8 mouse cellular contexts compared by ENCODE assay signal in the genomic region with DNA sequence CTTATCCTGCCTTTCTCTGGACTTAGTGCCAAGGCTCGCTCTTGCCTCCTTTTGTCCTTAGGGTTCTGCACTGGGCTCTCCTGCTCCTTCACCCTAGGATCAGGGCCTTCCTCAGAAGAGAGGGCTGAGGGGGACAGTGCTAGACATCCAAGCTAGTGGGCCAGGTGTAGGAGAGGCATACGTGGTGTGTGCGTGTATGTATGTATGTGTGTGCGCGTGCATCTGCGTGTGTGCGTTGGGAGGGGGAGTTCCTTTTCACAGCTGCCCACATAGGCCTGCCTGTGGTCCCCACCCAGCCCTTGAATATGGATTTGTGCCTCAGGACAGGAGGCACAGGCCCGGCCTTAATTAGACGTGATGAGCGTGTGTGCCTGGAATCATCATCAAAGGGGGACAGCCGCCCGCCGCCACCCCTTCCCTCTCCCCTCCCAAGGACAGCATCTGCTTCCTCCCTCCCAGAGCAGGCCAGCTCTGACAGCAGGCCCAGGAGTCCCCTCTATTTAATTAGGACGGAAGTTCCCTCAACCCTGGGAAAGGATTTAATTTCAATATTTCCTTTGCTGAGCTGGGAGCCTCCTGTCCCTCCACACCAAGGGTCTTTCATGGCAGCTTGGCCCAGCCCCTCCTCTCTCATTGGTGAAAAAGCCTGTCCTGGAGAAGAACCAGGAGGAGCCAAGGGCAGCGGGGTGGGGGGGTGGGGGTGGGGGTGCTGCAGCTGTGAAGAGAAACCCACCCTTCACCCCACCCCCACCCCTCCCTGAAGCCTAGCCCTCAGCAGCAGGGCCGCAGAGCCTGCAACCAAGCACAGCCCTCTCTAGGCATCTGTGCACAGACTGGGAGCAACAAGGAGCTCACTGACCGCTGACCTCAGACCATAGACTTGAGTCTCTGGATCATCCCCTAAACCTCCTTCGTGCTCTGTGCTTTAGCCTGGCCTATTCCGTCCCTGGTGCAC.
DNase-seq lines count a peak whose midpoint lies in the region; ATAC-seq and TF ChIP-seq lines count a peak whose summit lies in the region.

No protein-coding gene starts in this region.

- no peaks in the 10 kb centered on the region for H3K9me3 ChIP-seq in forebrain, embryonic 15.5 days
- H3K9me3 ChIP-seq in intestine, embryonic 15.5 days: no peaks in the 10 kb centered on the region
- H3K9me3 ChIP-seq in liver, postnatal 0 days (ENCODE audit: low read length): no peaks in the 10 kb centered on the region

- no peaks in the 10 kb centered on the region for H3K36me3 ChIP-seq in forebrain, embryonic 15.5 days
- no peaks in the 10 kb centered on the region for H3K36me3 ChIP-seq in intestine, embryonic 15.5 days
- no peaks in the 10 kb centered on the region for H3K36me3 ChIP-seq in liver, postnatal 0 days (replicated peaks; ENCODE audit: insufficient read depth, low read length)

- H3K4me2 ChIP-seq in forebrain, embryonic 15.5 days (replicated peaks): no peak overlapping the region
- H3K4me2 ChIP-seq in intestine, embryonic 15.5 days (replicated peaks): no peak overlapping the region
- no peak overlapping the region for H3K4me2 ChIP-seq in liver, postnatal 0 days (ENCODE audit: low read depth, low read length)

- H3K27me3 ChIP-seq in forebrain, embryonic 15.5 days: no peaks in the 10 kb centered on the region
- H3K27me3 ChIP-seq in intestine, embryonic 15.5 days (replicated peaks): no peaks in the 10 kb centered on the region
- no peaks in the 10 kb centered on the region for H3K27me3 ChIP-seq in liver, postnatal 0 days (ENCODE audit: insufficient read depth, low read length)

- no peak overlapping the region for H3K9ac ChIP-seq in forebrain, embryonic 15.5 days (replicated peaks)
- H3K9ac ChIP-seq in intestine, embryonic 15.5 days: no peak overlapping the region
- H3K9ac ChIP-seq in liver, postnatal 0 days (replicated peaks): no peak overlapping the region

- H3K4me1 ChIP-seq in forebrain, embryonic 15.5 days: peaks cover 87% of the 10 kb centered on the region
- peaks cover 36% of the 10 kb centered on the region for H3K4me1 ChIP-seq in intestine, embryonic 15.5 days (replicated peaks)
- H3K4me1 ChIP-seq in liver, postnatal 0 days (ENCODE audit: insufficient read depth): no peaks in the 10 kb centered on the region

- no peak for TF ChIP-seq CTCF in liver, postnatal 0 days (IDR thresholded peaks at IDR 0.05; ENCODE audit: low read depth)

- peak; percentile 55 for DNase-seq in kidney, postnatal 10 days
- no peak for DNase-seq in kidney, adult 18-20 months
- DNase-seq in retina, embryonic 14.5 days (ENCODE audit: low spot score): peak; percentile 79
- no peak for DNase-seq in right cerebral cortex, postnatal 10 days (ENCODE audit: low spot score in 2 of 2)
- no peak for DNase-seq in layer of hippocampus, adult 18-20 months (ENCODE audit: low spot score in 2 of 2)
- DNase-seq in liver, postnatal 0 days: no peak

- H3K4me3 ChIP-seq in forebrain, embryonic 15.5 days: no peak overlapping the region
- no peak overlapping the region for H3K4me3 ChIP-seq in intestine, embryonic 15.5 days (replicated peaks)
- H3K4me3 ChIP-seq in liver, postnatal 0 days (ENCODE audit: low read depth, low read length): no peak overlapping the region

- no peak for TF ChIP-seq EP300 in liver, postnatal 0 days (IDR thresholded peaks at IDR 0.05; ENCODE audit: low read depth)

- peak overlapping the region; percentile 84 for H3K27ac ChIP-seq in forebrain, embryonic 15.5 days (replicated peaks)
- peak overlapping the region; percentile 48; the same call in 1 of the 2 replicates for H3K27ac ChIP-seq in intestine, embryonic 15.5 days
- H3K27ac ChIP-seq in liver, postnatal 0 days (ENCODE audit: low read depth): no peak overlapping the region

- ATAC-seq in forebrain, embryonic 15.5 days (replicated peaks): peak; percentile 41
- ATAC-seq in intestine, embryonic 15.5 days: peak; percentile 57
- ATAC-seq in liver, postnatal 0 days: no peak

- 15% methylated on average over 19 of the region's 19 CpGs for WGBS in forebrain, embryonic 15.5 days
- WGBS in intestine, embryonic 15.5 days: 40% methylated on average over 19 of the region's 19 CpGs
- WGBS in liver, postnatal 0 days (ENCODE audit: insufficient replicate concordance): 68% methylated on average over 19 of the region's 19 CpGs

Comparison
In these comparisons a context has a peak if more than half of its experiments do, and no peak if none do; other contexts are left out.
1. DNase-seq: peak in kidney, postnatal 10 days (single experiment) and retina, embryonic 14.5 days (single experiment); none in kidney, adult 18-20 months (single experiment), right cerebral cortex, postnatal 10 days (0 of 2), layer of hippocampus, adult 18-20 months (0 of 2) and liver, postnatal 0 days (single experiment).